Mouse (Mus musculus): ENCODE measurements at regions not wholly inside any gene's neighbourhood (a gene's known extent, or its start where the extent isn't known, plus 50 kb on each side); places are given as distances from the start of the nearest gene placed in this dataset.

GRCm38 (mm10) chr8:92072254-92072615 lies 270.4 kb upstream of the Irx3 start:
- Histone ChIP-seq H3K4me1 (peaks cover 36% of the 10 kb centered on the region), H3K9ac (no peak overlapping the region), H3K9me3 (no peaks in the 10 kb centered on the region), H3K27me3 (peaks cover 91% of the 10 kb centered on the region), H3K27ac (0 out of 2 replicates have a peak overlapping the region, but pooled peaks have one; percentile 56), H3K4me2 (0 out of 2 replicates have a peak overlapping the region, but pooled peaks have one; percentile 10), H3K36me3 (replicated peaks) (no peaks in the 10 kb centered on the region), H3K4me3 (replicated peaks) (no peak overlapping the region)
- WGBS = 2% methylated on average over 6 of the region's 6 CpGs
- ATAC-seq (ENCODE audit: low FRiP score) = no peak

GRCm38 (mm10) chr8:92071305-92072253 lies 269.7 kb upstream of the Irx3 start:
- Histone ChIP-seq H3K4me1 (peaks cover 38% of the 10 kb centered on the region), H3K4me2 (peak overlapping the region; percentile 32), H3K4me3 (replicated peaks) (no peak overlapping the region), H3K27ac (peak overlapping the region; percentile 60; the same call in 1 of the 2 replicates), H3K36me3 (replicated peaks) (no peaks in the 10 kb centered on the region), H3K9ac (no peak overlapping the region), H3K9me3 (no peaks in the 10 kb centered on the region), H3K27me3 (peaks cover 91% of the 10 kb centered on the region)
- WGBS = 1% methylated on average over 21 of the region's 21 CpGs
- peak; percentile 71 for ATAC-seq (ENCODE audit: low FRiP score)

- Histone ChIP-seq H3K9me3 (no peaks in the 10 kb centered on the region), H3K27ac (0 out of 2 replicates have a peak overlapping the region, but pooled peaks have one; percentile 5), H3K4me2 (0 out of 2 replicates have a peak overlapping the region, but pooled peaks have one; percentile 32), H3K9ac (no peak overlapping the region), H3K27me3 (peaks cover 91% of the 10 kb centered on the region), H3K36me3 (replicated peaks) (no peaks in the 10 kb centered on the region), H3K4me3 (replicated peaks) (no peak overlapping the region), H3K4me1 (peaks cover 46% of the 10 kb centered on the region)
- WGBS = 1% methylated on average over 8 of the region's 8 CpGs
- peak; percentile 76 for ATAC-seq (ENCODE audit: low FRiP score)
Measured at GRCm38 (mm10) chr8:92070704-92071103, 268.8 kb upstream of the Irx3 start.

GRCm38 (mm10) chr8:92066435-92066834 lies 264.6 kb upstream of the Irx3 start:
- Histone ChIP-seq H3K27me3 (peaks cover 93% of the 10 kb centered on the region), H3K36me3 (replicated peaks) (no peaks in the 10 kb centered on the region), H3K27ac (no peak overlapping the region), H3K4me1 (peaks cover 45% of the 10 kb centered on the region), H3K4me2 (no peak overlapping the region), H3K9me3 (no peaks in the 10 kb centered on the region), H3K9ac (no peak overlapping the region), H3K4me3 (replicated peaks) (no peak overlapping the region)
- peak; percentile 48; the same call in 1 of the 2 replicates for ATAC-seq (ENCODE audit: low FRiP score)
- 24% methylated on average over 8 of the region's 8 CpGs for WGBS

GRCm38 (mm10) chr8:92065554-92066239 lies 263.8 kb upstream of the Irx3 start:
- Histone ChIP-seq H3K4me1 (peaks cover 38% of the 10 kb centered on the region), H3K9ac (no peak overlapping the region), H3K4me2 (no peak overlapping the region), H3K27me3 (peaks cover 99% of the 10 kb centered on the region), H3K36me3 (replicated peaks) (no peaks in the 10 kb centered on the region), H3K9me3 (no peaks in the 10 kb centered on the region), H3K4me3 (replicated peaks) (no peak overlapping the region), H3K27ac (no peak overlapping the region)
- WGBS = 6% methylated on average over 7 of the region's 9 CpGs
- ATAC-seq (ENCODE audit: low FRiP score) = no peak

GRCm38 (mm10) chr8:92064971-92065370 lies 263.1 kb upstream of the Irx3 start:
- Histone ChIP-seq H3K9me3 (no peaks in the 10 kb centered on the region), H3K36me3 (replicated peaks) (no peaks in the 10 kb centered on the region), H3K27ac (no peak overlapping the region), H3K27me3 (peaks cover 99% of the 10 kb centered on the region), H3K4me2 (no peak overlapping the region), H3K4me3 (replicated peaks) (no peak overlapping the region), H3K9ac (no peak overlapping the region), H3K4me1 (peaks cover 32% of the 10 kb centered on the region)
- ATAC-seq (ENCODE audit: low FRiP score) = no peak
- 17% methylated on average over 4 of the region's 4 CpGs for WGBS

- H3K4me3 ChIP-seq (replicated peaks) = no peak overlapping the region
- H3K4me1 ChIP-seq = peaks cover 30% of the 10 kb centered on the region
- no peak overlapping the region for H3K9ac ChIP-seq
- whole genome bisulfite sequencing = 2% methylated on average over 9 of the region's 9 CpGs
- H3K36me3 ChIP-seq (replicated peaks) = no peaks in the 10 kb centered on the region
- no peaks in the 10 kb centered on the region for H3K9me3 ChIP-seq
- 0 out of 2 replicates have a peak, but pooled peaks have one; percentile 53 for ATAC-seq (ENCODE audit: low FRiP score)
- no peak overlapping the region for H3K4me2 ChIP-seq
- H3K27ac ChIP-seq = no peak overlapping the region
- H3K27me3 ChIP-seq = peaks cover 99% of the 10 kb centered on the region
Measured at GRCm38 (mm10) chr8:92064175-92064821, 262.4 kb upstream of the Irx3 start.

- no peak overlapping the region for H3K27ac ChIP-seq
- peaks cover 99% of the 10 kb centered on the region for H3K27me3 ChIP-seq
- H3K36me3 ChIP-seq (replicated peaks) = no peaks in the 10 kb centered on the region
- peaks cover 39% of the 10 kb centered on the region for H3K4me1 ChIP-seq
- no peak overlapping the region for H3K4me2 ChIP-seq
- H3K9me3 ChIP-seq = no peaks in the 10 kb centered on the region
- 72% methylated on average over 4 of the region's 4 CpGs for WGBS
- ATAC-seq (ENCODE audit: low FRiP score) = no peak
- H3K4me3 ChIP-seq (replicated peaks) = no peak overlapping the region
- H3K9ac ChIP-seq = no peak overlapping the region
Measured at GRCm38 (mm10) chr8:92063333-92063732, 261.5 kb upstream of the Irx3 start.

GRCm38 (mm10) chr8:92059471-92059870 lies 257.6 kb upstream of the Irx3 start:
- Histone ChIP-seq H3K36me3 (replicated peaks) (no peaks in the 10 kb centered on the region), H3K27me3 (peaks cover 98% of the 10 kb centered on the region), H3K27ac (no peak overlapping the region), H3K9ac (no peak overlapping the region), H3K9me3 (no peaks in the 10 kb centered on the region), H3K4me1 (peaks cover 25% of the 10 kb centered on the region), H3K4me3 (replicated peaks) (no peak overlapping the region), H3K4me2 (no peak overlapping the region)
- no peak for ATAC-seq (ENCODE audit: low FRiP score)
- WGBS = 59% methylated on average over 5 of the region's 5 CpGs

GRCm38 (mm10) chr8:92058953-92059352 lies 257.1 kb upstream of the Irx3 start:
- Histone ChIP-seq H3K4me2 (no peak overlapping the region), H3K27ac (no peak overlapping the region), H3K9me3 (no peaks in the 10 kb centered on the region), H3K27me3 (peaks cover 98% of the 10 kb centered on the region), H3K4me3 (replicated peaks) (no peak overlapping the region), H3K36me3 (replicated peaks) (no peaks in the 10 kb centered on the region), H3K9ac (no peak overlapping the region), H3K4me1 (peaks cover 21% of the 10 kb centered on the region)
- ATAC-seq (ENCODE audit: low FRiP score) = no peak
- WGBS = 48% methylated on average over 10 of the region's 10 CpGs

- peaks cover 21% of the 10 kb centered on the region for H3K4me1 ChIP-seq
- WGBS = 32% methylated on average over 8 of the region's 8 CpGs
- H3K36me3 ChIP-seq (replicated peaks) = no peaks in the 10 kb centered on the region
- H3K4me3 ChIP-seq (replicated peaks) = no peak overlapping the region
- H3K27ac ChIP-seq = no peak overlapping the region
- no peak for ATAC-seq (ENCODE audit: low FRiP score)
- no peak overlapping the region for H3K9ac ChIP-seq
- no peaks in the 10 kb centered on the region for H3K9me3 ChIP-seq
- no peak overlapping the region for H3K4me2 ChIP-seq
- peaks cover 96% of the 10 kb centered on the region for H3K27me3 ChIP-seq
Measured at GRCm38 (mm10) chr8:92057857-92058256, 256.0 kb upstream of the Irx3 start.

GRCm38 (mm10) chr8:92055590-92055989 lies 253.7 kb upstream of the Irx3 start:
- H3K27me3 ChIP-seq = peaks cover 94% of the 10 kb centered on the region
- no peaks in the 10 kb centered on the region for H3K9me3 ChIP-seq
- H3K9ac ChIP-seq = no peak overlapping the region
- H3K36me3 ChIP-seq (replicated peaks) = no peaks in the 10 kb centered on the region
- ATAC-seq (ENCODE audit: low FRiP score) = no peak
- no peak overlapping the region for H3K27ac ChIP-seq
- H3K4me2 ChIP-seq = no peak overlapping the region
- 84% methylated on average over 4 of the region's 4 CpGs for WGBS
- H3K4me3 ChIP-seq (replicated peaks) = no peak overlapping the region
- H3K4me1 ChIP-seq = peaks cover 21% of the 10 kb centered on the region
